Mouse (Mus musculus): ENCODE measurements around the gene Kdelr1. TPM values are rescaled to one million over a fixed set of nuclear protein-coding genes. Genes with fewer than 3 reads are reported as not detected.

Kdelr1 gene
- polyA plus RNA-seq, 1 experiment from 2014 or later = 76.7 TPM

- Histone ChIP-seq H3K36me3 (ENCODE audit: control insufficient read depth, insufficient read depth, low read length) (no peaks in the 10 kb centered on the region; the same call in 1 of the 2 replicates), H3K9ac (ENCODE audit: low read length) (no peak overlapping the region), H3K4me3 (ENCODE audit: low read length) (no peak overlapping the region), H3K4me2 (ENCODE audit: low read depth, low read length) (no peak overlapping the region; the same call in 1 of the 2 replicates), H3K9me3 (ENCODE audit: control insufficient read depth, low read length) (no peaks in the 10 kb centered on the region), H3K27me3 (ENCODE audit: control insufficient read depth, insufficient read depth, low read depth, low read length) (no peaks in the 10 kb centered on the region), H3K27ac (ENCODE audit: low read length) (no peak overlapping the region; the same call in 1 of the 2 replicates), H3K4me1 (replicated peaks; ENCODE audit: control insufficient read depth, insufficient read depth, low read length) (peaks cover 50% of the 10 kb centered on the region)
- 60% methylated on average over 14 of the region's 14 CpGs for WGBS
- no peak for ATAC-seq (ENCODE audit: low read depth)
These were observed 46.6 kb downstream of the Kdelr1 start for GRCm38 (mm10) chr7:45919083-45919671.

GRCm38 (mm10) chr7:45919761-45920160 is 47.2 kb downstream of the Kdelr1 start:
- ATAC-seq (ENCODE audit: low read depth) = no peak
- Histone ChIP-seq H3K27me3 (ENCODE audit: control insufficient read depth, insufficient read depth, low read depth, low read length) (no peaks in the 10 kb centered on the region), H3K27ac (ENCODE audit: low read length) (no peak overlapping the region; the same call in 1 of the 2 replicates), H3K4me1 (replicated peaks; ENCODE audit: control insufficient read depth, insufficient read depth, low read length) (peaks cover 50% of the 10 kb centered on the region), H3K4me3 (ENCODE audit: low read length) (peak overlapping the region; percentile 58), H3K9me3 (ENCODE audit: control insufficient read depth, low read length) (no peaks in the 10 kb centered on the region), H3K9ac (ENCODE audit: low read length) (peak overlapping the region; percentile 69), H3K4me2 (ENCODE audit: low read depth, low read length) (peak overlapping the region; percentile 57), H3K36me3 (ENCODE audit: control insufficient read depth, insufficient read depth, low read length) (no peaks in the 10 kb centered on the region; the same call in 1 of the 2 replicates)
- 58% methylated on average over 4 of the region's 4 CpGs for WGBS

GRCm38 (mm10) chr7:45920583-45921241 is 48.1 kb downstream of the Kdelr1 start:
- 21% methylated on average over 9 of the region's 9 CpGs for WGBS
- Histone ChIP-seq H3K27me3 (ENCODE audit: control insufficient read depth, insufficient read depth, low read depth, low read length) (no peaks in the 10 kb centered on the region), H3K4me1 (replicated peaks; ENCODE audit: control insufficient read depth, insufficient read depth, low read length) (peaks cover 50% of the 10 kb centered on the region)

GRCm38 (mm10) chr7:45921242-45921621 is 48.7 kb downstream of the Kdelr1 start, which contains the start of gene Emp3:
Gene Emp3 (minus strand): TSS chr7:45921404.
- Histone ChIP-seq H3K4me2 (ENCODE audit: low read depth, low read length) (peak within 1 kb of the TSS; percentile 57), H3K27me3 (ENCODE audit: control insufficient read depth, insufficient read depth, low read depth, low read length) (no peaks in the 10 kb centered on the region), H3K9ac (ENCODE audit: low read length) (peak within 1 kb of the TSS; percentile 69), H3K4me3 (ENCODE audit: low read length) (peak within 1 kb of the TSS; percentile 58), H3K27ac (ENCODE audit: low read length) (peak within 1 kb of the TSS; percentile 97), H3K36me3 (ENCODE audit: control insufficient read depth, insufficient read depth, low read length) (no peaks in the 10 kb centered on the region; the same call in 1 of the 2 replicates), H3K9me3 (ENCODE audit: control insufficient read depth, low read length) (no peaks in the 10 kb centered on the region), H3K4me1 (replicated peaks; ENCODE audit: control insufficient read depth, insufficient read depth, low read length) (peaks cover 45% of the 10 kb centered on the region)
- ATAC-seq (ENCODE audit: low read depth) = 0 out of 2 replicates have a peak, but pooled peaks have one; percentile 6
- 8% methylated on average over 9 of the region's 9 CpGs for WGBS

More at GRCm38 (mm10) chr7:45920583-45921241, 48.1 kb downstream of the Kdelr1 start:
- Histone ChIP-seq H3K9me3 (ENCODE audit: control insufficient read depth, low read length) (no peaks in the 10 kb centered on the region), H3K4me3 (ENCODE audit: low read length) (peak overlapping the region; percentile 58), H3K9ac (ENCODE audit: low read length) (peak overlapping the region; percentile 69), H3K4me2 (ENCODE audit: low read depth, low read length) (peak overlapping the region; percentile 57), H3K27ac (ENCODE audit: low read length) (peak overlapping the region; percentile 90), H3K36me3 (ENCODE audit: control insufficient read depth, insufficient read depth, low read length) (no peaks in the 10 kb centered on the region; the same call in 1 of the 2 replicates)
- no peak for ATAC-seq (ENCODE audit: low read depth)

GRCm38 (mm10) chr7:45921950-45922600 is 49.5 kb downstream of the Kdelr1 start:
- ATAC-seq (ENCODE audit: low read depth) = no peak
- H3K4me1 ChIP-seq (replicated peaks; ENCODE audit: control insufficient read depth, insufficient read depth, low read length) = peaks cover 38% of the 10 kb centered on the region
- H3K36me3 ChIP-seq (ENCODE audit: control insufficient read depth, insufficient read depth, low read length) = no peaks in the 10 kb centered on the region; the same call in 1 of the 2 replicates
- H3K9ac ChIP-seq (ENCODE audit: low read length) = peak overlapping the region; percentile 65
- peak overlapping the region; percentile 97 for H3K27ac ChIP-seq (ENCODE audit: low read length)
- H3K4me2 ChIP-seq (ENCODE audit: low read depth, low read length) = peak overlapping the region; percentile 79
- peak overlapping the region; percentile 50; the same call in 1 of the 2 replicates for H3K4me3 ChIP-seq (ENCODE audit: low read length)
- no peaks in the 10 kb centered on the region for H3K9me3 ChIP-seq (ENCODE audit: control insufficient read depth, low read length)
- 78% methylated on average over 12 of the region's 12 CpGs for WGBS
- H3K27me3 ChIP-seq (ENCODE audit: control insufficient read depth, insufficient read depth, low read depth, low read length) = no peaks in the 10 kb centered on the region

GRCm38 (mm10) chr7:45922928-45923761 is 50.6 kb downstream of the Kdelr1 start:
- Histone ChIP-seq H3K4me2 (ENCODE audit: low read depth, low read length) (peak overlapping the region; percentile 79), H3K27ac (ENCODE audit: low read length) (peak overlapping the region; percentile 97), H3K4me1 (replicated peaks; ENCODE audit: control insufficient read depth, insufficient read depth, low read length) (peaks cover 27% of the 10 kb centered on the region), H3K36me3 (ENCODE audit: control insufficient read depth, insufficient read depth, low read length) (no peaks in the 10 kb centered on the region; the same call in 1 of the 2 replicates), H3K9ac (ENCODE audit: low read length) (peak overlapping the region; percentile 65), H3K27me3 (ENCODE audit: control insufficient read depth, insufficient read depth, low read depth, low read length) (peaks cover 3% of the 10 kb centered on the region), H3K9me3 (ENCODE audit: control insufficient read depth, low read length) (no peaks in the 10 kb centered on the region), H3K4me3 (ENCODE audit: low read length) (peak overlapping the region; percentile 50)
- peak; percentile 91 for ATAC-seq (ENCODE audit: low read depth)
- WGBS = under 1% methylated on average over 37 of the region's 37 CpGs

GRCm38 (mm10) chr7:45923762-45924428 is 51.3 kb downstream of the Kdelr1 start, which contains the start of gene Ccdc114:
Gene Ccdc114 (plus strand): TSS chr7:45924072.
- peak within 1 kb of the TSS; percentile 97 for H3K27ac ChIP-seq (ENCODE audit: low read length)
- H3K4me1 ChIP-seq (replicated peaks; ENCODE audit: control insufficient read depth, insufficient read depth, low read length) = peaks cover 27% of the 10 kb centered on the region
- 8% methylated on average over 24 of the region's 24 CpGs for WGBS
- H3K36me3 ChIP-seq (ENCODE audit: control insufficient read depth, insufficient read depth, low read length) = no peaks in the 10 kb centered on the region
- peak within 1 kb of the TSS; percentile 79 for H3K4me2 ChIP-seq (ENCODE audit: low read depth, low read length)
- ATAC-seq (ENCODE audit: low read depth) = peak; percentile 64
- H3K4me3 ChIP-seq (ENCODE audit: low read length) = peak within 1 kb of the TSS; percentile 50
- peaks cover 4% of the 10 kb centered on the region for H3K27me3 ChIP-seq (ENCODE audit: control insufficient read depth, insufficient read depth, low read depth, low read length)
- no peaks in the 10 kb centered on the region for H3K9me3 ChIP-seq (ENCODE audit: control insufficient read depth, low read length)
- peak within 1 kb of the TSS; percentile 65 for H3K9ac ChIP-seq (ENCODE audit: low read length)

- H3K4me1 ChIP-seq (replicated peaks; ENCODE audit: control insufficient read depth, insufficient read depth, low read length) = peaks cover 23% of the 10 kb centered on the region
- no peaks in the 10 kb centered on the region for H3K36me3 ChIP-seq (ENCODE audit: control insufficient read depth, insufficient read depth, low read length)
- peaks cover 8% of the 10 kb centered on the region for H3K27me3 ChIP-seq (ENCODE audit: control insufficient read depth, insufficient read depth, low read depth, low read length)
- H3K9ac ChIP-seq (ENCODE audit: low read length) = peak overlapping the region; percentile 45
- no peaks in the 10 kb centered on the region for H3K9me3 ChIP-seq (ENCODE audit: control insufficient read depth, low read length)
- H3K4me3 ChIP-seq (ENCODE audit: low read length) = peak overlapping the region; percentile 50
- no peak for ATAC-seq (ENCODE audit: low read depth)
- H3K4me2 ChIP-seq (ENCODE audit: low read depth, low read length) = peak overlapping the region; percentile 79
- peak overlapping the region; percentile 97 for H3K27ac ChIP-seq (ENCODE audit: low read length)
- WGBS = 20% methylated on average over 14 of the region's 14 CpGs
These were observed 51.9 kb downstream of the Kdelr1 start for GRCm38 (mm10) chr7:45924429-45924816.
